Mouse (Mus musculus) spleen, adult 2 months (tissue): ENCODE results near the gene Usp51. TPM values are rescaled to one million over a fixed set of nuclear protein-coding genes. Genes with fewer than 3 reads are reported as not detected.
"Not testable (repeated sequence)": the region's sequence is repeated elsewhere in the genome, so short reads cannot be mapped to it uniquely, and the experiment has no call there.

ENCODE experiments used
- DNase-seq, 2 experiments: peaks; one replicate each; pipeline versions ENCODE4 v3.0.0 to v3.0.0-alpha.2; 2012 to 2021; ENCODE audit warnings: low spot score in 2 of 2, low read depth in 1 of 2
- H3K27ac ChIP-seq: fragments of 200-500 bp; 2 replicates; pipeline ENCODE4 v1.5.1; 2012; ENCODE audit warnings: low read length, inconsistent platforms; ENCODE audit not compliant: insufficient read depth
- H3K27me3 ChIP-seq: fragments of 200-500 bp; 2 replicates; pipeline ENCODE4 v1.6.1; 2012; ENCODE audit warnings: mild to moderate bottlenecking, moderate library complexity, low read length, inconsistent platforms; ENCODE audit not compliant: control insufficient read depth, insufficient read depth
- H3K36me3 ChIP-seq: fragments of 200-500 bp; 2 replicates; pipeline ENCODE4 v1.6.1; 2012; ENCODE audit warnings: mild to moderate bottlenecking, low read length, inconsistent platforms; ENCODE audit not compliant: control insufficient read depth, insufficient read depth
- H3K4me1 ChIP-seq: fragments of 200-500 bp; 2 replicates; pipeline ENCODE4 v1.6.1; 2011; ENCODE audit warnings: inconsistent platforms; ENCODE audit not compliant: control insufficient read depth, insufficient read depth, insufficient read length
- H3K4me3 ChIP-seq: fragments of 200-500 bp; 2 replicates; pipeline ENCODE4 v1.5.1; 2011; ENCODE audit warnings: mild to moderate bottlenecking, inconsistent platforms; ENCODE audit not compliant: insufficient read depth, insufficient read length; ENCODE audit errors: extremely low read depth
- CTCF ChIP-seq: fragments of 200-500 bp; IDR thresholded peaks from 2 replicates; pipeline ENCODE4 v1.5.1; 2011; ENCODE audit warnings: mild to moderate bottlenecking, inconsistent platforms; ENCODE audit not compliant: insufficient read depth, insufficient read length, insufficient replicate concordance; ENCODE audit errors: extremely low read depth
- POLR2A ChIP-seq: fragments of 200-500 bp; IDR thresholded peaks from 2 replicates; pipeline ENCODE4 v1.6.1; 2011; ENCODE audit warnings: low read depth, low read length, inconsistent platforms
- WGBS: fragments of 180-500 bp; shearing (Covaris S2); methylation state at CpG from one replicate; pipeline ENCODE4 v1.1.7; 2018; 5-methylcytosine and 5-hydroxymethylcytosine counted together
- polyA plus RNA-seq: library from polyadenylated mRNA; depleted of rRNA; stranded (reverse); fragments of >200 nt; gene quantifications from 2 replicates; pipeline ENCODE4 v1.2.3, GENCODE M21; 2012; rRNA removed

Gene Usp51
- polyA plus RNA-seq, 1 experiment, result not detected

GRCm38 (mm10) chrX:153007021-153007684 lies 884 bp downstream of the Usp51 start:
- no peaks in the 10 kb centered on the region for H3K27me3 ChIP-seq
- peak overlapping the region; percentile 67 for H3K4me3 ChIP-seq
- 32% methylated on average over 58 of the region's 58 CpGs for WGBS
- H3K36me3 ChIP-seq, result no peaks in the 10 kb centered on the region
- TF ChIP-seq POLR2A, result no peak
- TF ChIP-seq CTCF, result no peak
- DNase-seq, result peak in 1 of 2 experiments; percentile 13
- H3K27ac ChIP-seq, result no peak overlapping the region
- no peaks in the 10 kb centered on the region for H3K4me1 ChIP-seq

GRCm38 (mm10) chrX:153007685-153008047 lies 1.4 kb downstream of the Usp51 start:
- no peak for DNase-seq
- WGBS, result 45% methylated on average over 9 of the region's 9 CpGs
- no peaks in the 10 kb centered on the region for H3K4me1 ChIP-seq
- H3K27ac ChIP-seq, result no peak overlapping the region
- H3K36me3 ChIP-seq, result no peaks in the 10 kb centered on the region
- H3K4me3 ChIP-seq, result peak overlapping the region; percentile 67; the same call in 1 of the 2 replicates
- H3K27me3 ChIP-seq, result no peaks in the 10 kb centered on the region
- TF ChIP-seq CTCF (no peak), POLR2A (no peak)

GRCm38 (mm10) chrX:153025255-153025654 lies 19.0 kb downstream of the Usp51 start:
- no CpG with 5 or more reads among the region's 3 CpGs for WGBS
- not testable (repeated sequence) for H3K27ac ChIP-seq, H3K27me3 ChIP-seq, DNase-seq, H3K4me1 ChIP-seq, H3K4me3 ChIP-seq, H3K36me3 ChIP-seq

GRCm38 (mm10) chrX:153025709-153026108 lies 19.4 kb downstream of the Usp51 start:
- not testable (repeated sequence) for H3K4me1 ChIP-seq, DNase-seq, H3K36me3 ChIP-seq, H3K27ac ChIP-seq, H3K4me3 ChIP-seq, H3K27me3 ChIP-seq
- WGBS, result 97% methylated on average over 3 of the region's 3 CpGs

GRCm38 (mm10) chrX:153031547-153031946 lies 25.3 kb downstream of the Usp51 start:
- not testable (repeated sequence) for H3K27ac ChIP-seq, H3K27me3 ChIP-seq, H3K4me3 ChIP-seq, H3K4me1 ChIP-seq, H3K36me3 ChIP-seq, DNase-seq

- Histone ChIP-seq H3K27ac (no peak within 1 kb of the TSS), H3K27me3 (no peaks in the 10 kb centered on the region), H3K4me3 (peak within 1 kb of the TSS; percentile 61), H3K4me1 (no peaks in the 10 kb centered on the region), H3K36me3 (no peaks in the 10 kb centered on the region)
- WGBS, result 29% methylated on average over 49 of the region's 49 CpGs
- DNase-seq, result peak; percentile 1 to 11
- TF ChIP-seq POLR2A (no peak), CTCF (no peak)
Observed at GRCm38 (mm10) chrX:153037087-153037971, 31.1 kb downstream of the Usp51 start, which contains the start of gene Mageh1. Gene Mageh1 (minus strand): TSS chrX:153037575.

- H3K4me3 ChIP-seq, H3K27ac ChIP-seq, H3K4me1 ChIP-seq, H3K36me3 ChIP-seq, H3K27me3 ChIP-seq, DNase-seq: not testable (repeated sequence)
- WGBS, result 31% methylated on average over 6 of the region's 22 CpGs
Observed at GRCm38 (mm10) chrX:153037972-153038744, 31.9 kb downstream of the Usp51 start.

Other genes with a start within 250 kb of the Usp51 start
- 0.38 and 0.67 TPM in 2 replicates for gene Shroom2, start 237.0 kb upstream of the Usp51 start, polyA plus RNA-seq
- gene Gpr143, start 224.5 kb upstream of the Usp51 start, polyA plus RNA-seq, result 0.09 TPM in 1 of 2 replicates, not detected in the other
- gene Mageh1, start 31.1 kb downstream of the Usp51 start, polyA plus RNA-seq, result 1.6 and 1.7 TPM in 2 replicates
- not detected in 2 replicates for gene Foxr2, start 112.3 kb downstream of the Usp51 start, polyA plus RNA-seq
- 2.9 and 3.8 TPM in 2 replicates for gene Rragb, start 133.5 kb downstream of the Usp51 start, polyA plus RNA-seq
- gene Klf8, start 231.0 kb downstream of the Usp51 start, polyA plus RNA-seq, result 0.55 and 0.58 TPM in 2 replicates